Mouse (Mus musculus) induced T-regulatory cell, adult 2 months (primary cell): ENCODE data around the gene Rap1a.
A peak's percentile ranks its signal among the peaks of the same experiment; 100 is the strongest.

Experiments
- DNase-seq: peaks from one replicate; pipeline ENCODE4 v3.0.0-alpha.2; 2012; ENCODE audit warnings: low read depth

Rap1a gene

DNA sequence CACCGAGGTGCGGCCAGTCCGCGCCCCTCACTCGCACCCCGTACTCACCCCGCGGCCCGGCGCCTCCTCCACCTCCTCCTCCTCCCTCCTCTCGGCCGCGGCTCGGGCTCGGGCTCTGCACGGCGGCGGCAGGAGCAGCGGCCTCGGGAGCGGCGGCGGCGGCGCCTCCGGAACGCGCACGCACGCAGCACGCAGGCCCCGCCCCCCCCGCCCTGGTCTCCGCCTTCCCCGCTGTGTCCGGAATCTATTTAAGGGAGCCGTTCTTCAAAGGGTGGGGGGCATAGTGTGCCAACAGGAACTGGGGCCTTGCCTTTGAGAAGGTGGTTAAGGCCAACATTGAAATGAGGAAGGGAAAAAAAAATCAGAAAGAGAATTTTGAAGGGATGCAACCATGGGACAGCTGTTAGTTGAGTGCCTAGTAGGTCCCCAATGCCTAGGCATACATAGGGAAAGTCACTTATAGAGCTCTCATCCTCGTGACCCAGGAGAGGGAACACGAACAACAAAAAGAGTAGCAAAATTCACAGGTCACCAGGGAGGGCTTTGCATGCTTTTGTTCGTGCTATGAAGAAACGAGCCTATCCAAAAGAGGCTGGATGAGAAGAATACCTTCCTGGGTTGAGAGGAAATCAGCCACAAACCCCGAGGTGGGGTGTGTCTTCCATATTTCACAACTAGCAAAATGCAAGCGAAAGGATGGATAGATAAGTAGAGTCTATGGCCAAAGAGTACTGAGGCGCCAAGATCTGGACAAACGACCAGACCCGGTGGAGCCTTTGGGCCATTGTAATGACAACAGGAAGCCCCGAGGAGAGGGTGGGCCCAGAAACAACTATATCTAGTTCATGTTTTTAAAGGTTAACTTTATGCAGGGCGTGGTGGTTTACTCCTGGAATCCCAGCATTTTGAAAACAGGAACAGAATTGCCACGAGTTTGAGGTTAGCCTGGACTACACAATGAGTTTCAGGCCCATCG is at the start of gene Rap1a:
TSS of gene Rap1a (minus strand) at position 146 of the 976 bp plus-strand sequence.
- DNase-seq = peak; percentile 89

GRCm38 (mm10) chr3:105846294-105847069 is 45.3 kb upstream of the Rap1a start:
- no peak for DNase-seq

DNA sequence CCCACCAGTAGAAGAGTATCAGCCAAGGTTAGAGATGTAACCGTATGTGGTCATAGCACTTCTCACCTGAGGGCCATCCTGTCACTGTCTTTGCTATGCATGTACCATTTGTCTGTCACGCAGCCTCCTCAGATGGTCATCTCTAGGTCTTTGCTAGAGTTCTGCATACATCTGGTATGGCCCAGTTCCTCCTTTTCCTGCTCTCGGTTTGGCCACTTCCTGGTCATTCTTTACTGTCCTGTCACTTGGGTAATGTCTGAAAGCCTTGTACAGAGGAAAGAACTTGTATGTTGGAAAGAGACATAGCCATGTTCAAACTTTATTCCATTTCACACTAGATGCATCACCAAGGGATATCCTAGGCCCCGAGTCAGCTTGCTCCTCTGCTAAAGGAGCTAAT is 38.7 kb upstream of the Rap1a start:
- DNase-seq = no peak

GRCm38 (mm10) chr3:105838655-105839054 is 37.5 kb upstream of the Rap1a start:
- no peak for DNase-seq

DNA sequence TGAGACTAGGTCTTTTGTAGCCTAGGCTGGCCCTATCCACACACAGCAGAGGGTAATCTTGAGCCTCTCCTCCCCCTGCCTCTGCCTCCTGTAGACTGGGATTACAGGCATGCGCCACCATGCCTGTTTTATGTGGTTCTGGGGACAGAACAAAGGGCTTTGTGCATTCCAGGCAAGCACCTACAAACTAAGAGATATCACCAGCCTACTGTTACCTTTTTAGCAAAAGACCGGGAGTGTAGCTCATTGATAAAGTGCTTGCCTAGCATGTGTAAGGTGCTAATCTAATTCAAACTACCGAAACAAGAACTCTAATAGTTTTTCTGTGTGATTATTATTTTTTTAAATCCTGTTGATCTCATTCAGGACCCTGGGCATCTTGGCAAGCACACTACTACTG is 35.7 kb upstream of the Rap1a start:
- DNase-seq = no peak

DNA sequence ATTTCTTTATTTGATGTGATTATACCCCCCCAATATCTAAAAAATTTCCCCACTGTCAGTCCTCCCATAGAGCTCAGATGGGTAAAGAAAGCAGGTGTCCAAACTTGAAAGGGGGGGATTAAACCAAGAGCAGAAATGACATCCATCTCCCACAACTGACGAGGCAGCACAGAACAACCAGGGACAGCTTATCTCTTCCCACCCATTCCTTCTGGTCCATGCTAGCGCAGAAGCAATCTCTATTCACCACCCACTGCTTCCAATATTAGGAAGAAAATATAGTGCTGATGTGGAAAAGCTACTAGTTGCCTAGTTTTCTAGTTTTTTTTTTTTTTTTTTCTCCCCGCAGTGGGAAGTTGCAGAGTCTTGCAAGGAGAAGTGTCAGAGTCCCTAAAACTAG is 34.7 kb upstream of the Rap1a start:
- no peak for DNase-seq

DNA sequence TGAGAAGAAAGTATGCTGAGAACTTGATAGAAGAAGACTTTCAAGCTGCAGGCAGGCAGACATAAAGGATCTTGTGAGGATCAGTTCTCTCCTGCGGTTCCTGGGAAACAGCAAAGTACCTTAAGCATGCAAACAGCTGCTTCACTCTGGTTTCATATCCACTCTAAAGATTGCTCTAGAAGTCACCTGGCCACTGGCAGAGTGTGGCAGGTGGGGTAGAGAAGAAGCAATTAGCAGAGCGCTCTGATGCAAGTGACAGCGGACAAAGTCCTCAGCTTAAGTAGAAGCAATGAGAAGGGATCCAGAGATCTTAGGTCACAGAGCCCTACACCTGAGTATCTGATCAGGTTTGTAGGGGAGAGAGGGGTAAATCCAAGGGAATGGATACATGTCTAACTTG is 30.4 kb upstream of the Rap1a start:
- no peak for DNase-seq

GRCm38 (mm10) chr3:105825501-105826161 is 24.5 kb upstream of the Rap1a start:
- DNase-seq = peak; percentile 66

DNA sequence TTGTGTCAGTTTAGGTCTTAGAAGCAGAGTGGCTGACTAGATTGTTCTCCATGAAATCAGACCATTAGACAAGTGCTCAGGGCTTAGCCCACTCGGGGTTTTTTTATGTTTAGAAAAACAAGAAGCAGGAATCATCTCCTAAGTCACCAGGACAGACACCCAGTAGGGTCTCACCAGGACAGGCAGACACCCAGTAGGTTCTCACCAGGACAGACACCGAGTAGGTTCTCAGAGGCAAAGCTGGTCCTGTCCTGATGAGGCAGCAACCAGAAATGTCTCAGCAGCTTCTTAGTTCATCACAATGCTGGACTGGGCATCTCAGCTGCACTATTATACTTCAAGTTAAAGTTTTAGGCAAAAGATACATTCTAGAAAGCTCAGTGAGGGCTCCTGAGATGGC is 23.6 kb upstream of the Rap1a start:
- DNase-seq = no peak

GRCm38 (mm10) chr3:105824103-105824502 is 23.0 kb upstream of the Rap1a start:
- no peak for DNase-seq

GRCm38 (mm10) chr3:105823609-105824008 is 22.5 kb upstream of the Rap1a start:
- no peak for DNase-seq

DNA sequence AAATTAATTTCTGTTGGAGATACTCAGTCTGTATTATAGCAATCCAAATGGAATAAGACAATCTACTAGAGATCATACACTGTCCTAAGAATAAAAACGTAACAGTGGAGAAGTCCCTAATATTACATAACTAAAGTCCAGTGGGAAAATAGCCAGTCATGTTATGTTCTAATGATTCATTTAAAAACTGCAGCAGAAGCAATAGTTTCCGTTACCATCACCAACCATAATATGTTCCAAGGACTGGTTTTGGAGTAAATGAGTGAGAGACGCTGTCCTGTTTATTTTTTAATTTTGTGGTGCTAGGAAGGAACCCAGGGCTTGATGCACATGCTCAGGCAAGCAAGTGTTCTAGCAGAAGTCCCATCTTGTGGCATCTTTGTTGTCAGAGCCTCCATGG is 20.4 kb upstream of the Rap1a start:
- no peak for DNase-seq

DNA sequence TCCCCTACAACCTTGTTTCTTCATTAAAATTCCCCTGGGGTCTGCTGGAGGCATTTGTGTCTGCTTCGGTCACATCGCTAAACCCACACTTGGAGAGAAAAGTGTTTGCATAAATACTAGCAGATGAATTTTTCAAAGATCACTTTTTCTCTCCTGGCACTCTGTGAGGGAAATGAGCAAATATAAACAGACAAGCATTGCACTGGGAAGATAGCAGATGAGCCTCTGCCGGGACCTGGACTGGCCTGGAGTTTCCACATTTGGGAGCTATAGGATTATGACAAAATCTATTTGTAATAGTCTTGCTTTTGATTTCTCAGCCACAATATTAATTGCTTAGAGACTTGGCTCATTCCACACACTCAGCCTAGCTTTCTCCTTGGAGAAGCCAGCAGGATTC is 19.1 kb upstream of the Rap1a start:
- DNase-seq = no peak

GRCm38 (mm10) chr3:105818130-105819004 is 17.2 kb upstream of the Rap1a start:
- DNase-seq = peak; percentile 60

DNA sequence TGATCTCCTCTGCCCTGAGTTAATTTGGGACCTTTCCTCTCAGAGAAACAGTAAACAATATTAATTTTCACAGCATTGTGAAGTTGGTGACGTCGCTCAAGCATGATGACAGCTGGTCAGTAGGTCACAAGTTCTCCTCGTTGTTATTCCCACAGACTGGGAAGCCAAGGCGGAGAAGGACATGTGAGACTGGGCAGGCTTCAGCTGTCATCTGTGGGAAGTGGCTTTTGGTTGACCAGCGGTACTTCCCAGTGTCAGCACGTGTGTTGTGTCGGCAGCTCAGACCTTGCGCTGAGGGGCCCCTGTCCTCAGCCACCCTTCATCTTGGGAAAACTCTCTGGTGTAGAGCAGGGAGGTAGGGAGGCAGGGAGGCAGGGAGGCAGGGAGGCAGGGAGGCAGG is 15.0 kb upstream of the Rap1a start:
- no peak for DNase-seq

- peak; percentile 86 for DNase-seq
Measured at GRCm38 (mm10) chr3:105815236-105815904, 14.2 kb upstream of the Rap1a start.

DNA sequence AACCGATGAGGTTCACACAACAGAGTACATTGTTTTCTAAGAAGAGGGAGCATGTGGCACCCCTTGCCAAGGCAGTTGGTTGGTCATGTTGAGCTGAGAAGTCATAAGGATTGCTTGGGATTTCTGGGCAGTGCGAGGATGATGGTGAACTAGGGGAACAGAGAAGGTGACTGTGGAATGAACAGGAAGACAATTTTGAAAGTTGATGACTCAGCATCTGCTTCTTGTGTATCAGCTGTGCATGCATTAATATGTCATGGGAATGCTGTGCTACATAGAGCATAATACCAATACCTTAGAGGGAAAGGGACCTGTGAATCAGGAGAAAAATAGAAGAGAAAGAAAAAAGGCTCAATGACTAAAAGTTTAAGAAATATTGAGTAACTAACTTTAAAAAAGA is 10.0 kb upstream of the Rap1a start:
- no peak for DNase-seq

GRCm38 (mm10) chr3:105808179-105809037 is 7.3 kb upstream of the Rap1a start:
- peak; percentile 13 for DNase-seq

DNA sequence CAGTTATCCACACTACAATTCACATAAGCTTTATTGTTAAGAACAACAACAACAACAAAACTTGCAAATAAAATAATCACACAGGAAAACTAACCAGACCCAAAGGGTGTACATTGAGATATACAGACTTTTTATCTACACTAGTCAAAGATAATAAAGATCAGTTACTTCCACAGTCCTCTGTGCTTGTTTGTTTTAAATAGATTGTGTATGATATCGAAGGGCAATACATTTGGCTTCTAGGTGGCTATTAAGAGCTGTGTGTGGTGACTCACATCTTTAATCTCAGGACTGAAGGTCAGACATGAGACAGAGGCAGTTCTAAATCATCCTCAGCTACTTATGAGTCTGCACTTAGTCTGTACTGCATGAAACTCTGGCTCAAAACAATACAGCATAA is 6.5 kb upstream of the Rap1a start:
- DNase-seq = peak; percentile 21
